Mouse (Mus musculus) olfactory bulb, adult 2 months (tissue): ENCODE results near the gene Gm20661.

Source experiments
- CTCF ChIP-seq: fragments of 200-500 bp; IDR thresholded peaks from 2 replicates; pipeline ENCODE4 v1.5.1; 2012; ENCODE audit warnings: low read depth, mild to moderate bottlenecking, low read length, moderate library complexity; ENCODE audit not compliant: insufficient read depth
- POLR2A ChIP-seq: fragments of 200-500 bp; IDR thresholded peaks from 2 replicates; pipeline ENCODE4 v1.6.1; 2012; ENCODE audit warnings: mild to moderate bottlenecking, low read depth, low read length, moderate library complexity; ENCODE audit not compliant: insufficient read depth

GRCm38 (mm10) chr9:107987950-107988349 lies 5.1 kb downstream of the Gm20661 start:
- TF ChIP-seq POLR2A (no peak), CTCF (no peak)
